Mouse (Mus musculus) intestine, postnatal 0 days (tissue): Measurements from ENCODE around the gene Pnn. TPM values are rescaled to one million over a fixed set of nuclear protein-coding genes. Genes with fewer than 3 reads are reported as not detected.
A peak's percentile ranks its signal among the peaks of the same experiment; 100 is the strongest.

ENCODE experiments used
- ATAC-seq: fragments of 200-750 bp; cut with Nextera tagmentation; 2 replicates; pipeline ENCODE4 v1.8.0; 2017; ENCODE audit warnings: mild to moderate bottlenecking, moderate TSS enrichment, moderate library complexity
- H3K27ac ChIP-seq: fragments of 300-500 bp; sonication (generic); 2 replicates; pipeline ENCODE4 v1.5.1; 2014; ENCODE audit warnings: mild to moderate bottlenecking, low read depth, low read length, moderate library complexity
- H3K27me3 ChIP-seq: fragments of 300-500 bp; sonication (generic); replicated peaks from 2 replicates; pipeline ENCODE4 v1.6.1; 2014; ENCODE audit warnings: low read length, mixed read lengths; ENCODE audit not compliant: control insufficient read depth, insufficient read depth
- H3K36me3 ChIP-seq: fragments of 300-500 bp; sonication (generic); 2 replicates; pipeline ENCODE4 v1.6.1; 2014; ENCODE audit warnings: mild to moderate bottlenecking, moderate library complexity; ENCODE audit not compliant: control insufficient read depth, insufficient read depth
- H3K4me1 ChIP-seq: fragments of 300-500 bp; sonication (generic); replicated peaks from 2 replicates; pipeline ENCODE4 v1.6.1; 2014; ENCODE audit warnings: antibody characterized with exemption, low read length, mixed read lengths; ENCODE audit not compliant: control insufficient read depth, insufficient read depth
- H3K4me2 ChIP-seq: fragments of 300-500 bp; sonication (generic); replicated peaks from 2 replicates; pipeline ENCODE4 v1.6.1; 2014; ENCODE audit warnings: low read depth, mild to moderate bottlenecking, moderate library complexity
- H3K4me3 ChIP-seq: fragments of 300-500 bp; sonication (generic); 2 replicates; pipeline ENCODE4 v1.5.1; 2014; ENCODE audit warnings: low read depth, low read length
- H3K9ac ChIP-seq: fragments of 300-500 bp; sonication (generic); 2 replicates; pipeline ENCODE4 v1.6.1; 2014; ENCODE audit warnings: mild to moderate bottlenecking, low read depth, low read length
- H3K9me3 ChIP-seq: fragments of 300-500 bp; sonication (generic); 2 replicates; pipeline ENCODE4 v1.6.1; 2016; ENCODE audit warnings: mixed run types; ENCODE audit not compliant: control insufficient read depth
- CTCF ChIP-seq: sonication (generic); IDR thresholded peaks from 2 replicates; pipeline ENCODE4 v1.5.1; 2016; ENCODE audit warnings: low read depth, mild to moderate bottlenecking, control low read depth, antibody characterized with exemption, moderate library complexity
- WGBS: fragments of 180-500 bp; shearing (Covaris S2); extraction: QIAGEN DNeasy Blood & Tissue Kit; methylation state at CpG from one replicate; pipeline ENCODE4 v1.1.7; 2014; 5-methylcytosine and 5-hydroxymethylcytosine counted together
- polyA plus RNA-seq: library from polyadenylated mRNA; unstranded; fragments of >200 nt; fragmentation: Nextera tagmentation; extraction: Ambion mirVana; gene quantifications from 2 replicates; pipeline ENCODE4 v1.2.1, GENCODE M21; 2015

Pnn gene
- polyA plus RNA-seq, 1 experiment from 2014 or later = 27.1 TPM

GRCm38 (mm10) chr12:59067095-59067494, 411 bp downstream of the Pnn start:
- H3K27me3 ChIP-seq = no peaks in the 10 kb centered on the region
- peak overlapping the region; percentile 99 for H3K4me3 ChIP-seq
- ATAC-seq = peak; percentile 62
- H3K4me2 ChIP-seq = peak overlapping the region; percentile 77
- H3K4me1 ChIP-seq = 0 out of 2 replicates have a peak, but pooled peaks cover 3% of the 10 kb centered on the region
- TF ChIP-seq CTCF = no peak
- H3K27ac ChIP-seq = peak overlapping the region; percentile 92
- peak overlapping the region; percentile 97 for H3K9ac ChIP-seq
- H3K36me3 ChIP-seq = peaks cover 39% of the 10 kb centered on the region
- H3K9me3 ChIP-seq = no peaks in the 10 kb centered on the region
- WGBS = under 1% methylated on average over 39 of the region's 41 CpGs

GRCm38 (mm10) chr12:59068791-59069190, 2.1 kb downstream of the Pnn start:
- Histone ChIP-seq H3K9ac (no peak overlapping the region), H3K4me2 (no peak overlapping the region), H3K4me1 (0 out of 2 replicates have a peak, but pooled peaks cover 3% of the 10 kb centered on the region), H3K27me3 (no peaks in the 10 kb centered on the region), H3K4me3 (no peak overlapping the region), H3K36me3 (peaks cover 46% of the 10 kb centered on the region), H3K9me3 (no peaks in the 10 kb centered on the region), H3K27ac (no peak overlapping the region)
- ATAC-seq = no peak
- TF ChIP-seq CTCF = no peak
- WGBS = 94% methylated on average over 13 of the region's 13 CpGs

DNA sequence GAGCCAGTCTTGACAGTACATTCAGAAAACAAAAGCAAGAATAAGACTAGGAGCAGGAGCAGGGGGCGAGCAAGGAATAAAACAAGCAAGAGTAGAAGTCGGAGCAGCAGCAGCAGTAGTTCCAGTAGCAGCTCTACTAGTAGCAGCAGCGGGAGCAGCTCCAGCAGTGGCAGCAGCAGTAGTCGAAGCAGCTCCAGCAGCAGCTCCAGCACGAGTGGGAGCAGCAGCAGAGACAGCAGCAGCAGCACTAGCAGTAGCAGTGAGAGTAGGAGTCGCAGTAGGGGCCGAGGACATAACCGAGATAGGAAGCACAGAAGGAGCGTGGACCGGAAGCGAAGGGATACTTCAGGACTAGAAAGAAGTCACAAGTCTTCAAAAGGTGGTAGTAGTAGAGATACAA, 5.6 kb downstream of the Pnn start:
- no peaks in the 10 kb centered on the region for H3K27me3 ChIP-seq
- H3K9me3 ChIP-seq = no peaks in the 10 kb centered on the region
- no peaks in the 10 kb centered on the region for H3K4me1 ChIP-seq
- H3K4me3 ChIP-seq = no peak overlapping the region
- no peak for ATAC-seq
- H3K27ac ChIP-seq = peak overlapping the region; percentile 7; the same call in 1 of the 2 replicates
- TF ChIP-seq CTCF = no peak
- no peak overlapping the region for H3K9ac ChIP-seq
- WGBS = 92% methylated on average over 11 of the region's 11 CpGs
- H3K36me3 ChIP-seq = peaks cover 53% of the 10 kb centered on the region
- H3K4me2 ChIP-seq = no peak overlapping the region

GRCm38 (mm10) chr12:59074052-59074451, 7.4 kb downstream of the Pnn start:
- no peaks in the 10 kb centered on the region for H3K27me3 ChIP-seq
- ATAC-seq = no peak
- no peak overlapping the region for H3K4me3 ChIP-seq
- 85% methylated on average over 3 of the region's 3 CpGs for WGBS
- peaks cover 42% of the 10 kb centered on the region for H3K36me3 ChIP-seq
- H3K27ac ChIP-seq = no peak overlapping the region
- no peak for TF ChIP-seq CTCF
- H3K4me1 ChIP-seq = no peaks in the 10 kb centered on the region
- H3K9me3 ChIP-seq = no peaks in the 10 kb centered on the region
- H3K9ac ChIP-seq = no peak overlapping the region
- no peak overlapping the region for H3K4me2 ChIP-seq

DNA sequence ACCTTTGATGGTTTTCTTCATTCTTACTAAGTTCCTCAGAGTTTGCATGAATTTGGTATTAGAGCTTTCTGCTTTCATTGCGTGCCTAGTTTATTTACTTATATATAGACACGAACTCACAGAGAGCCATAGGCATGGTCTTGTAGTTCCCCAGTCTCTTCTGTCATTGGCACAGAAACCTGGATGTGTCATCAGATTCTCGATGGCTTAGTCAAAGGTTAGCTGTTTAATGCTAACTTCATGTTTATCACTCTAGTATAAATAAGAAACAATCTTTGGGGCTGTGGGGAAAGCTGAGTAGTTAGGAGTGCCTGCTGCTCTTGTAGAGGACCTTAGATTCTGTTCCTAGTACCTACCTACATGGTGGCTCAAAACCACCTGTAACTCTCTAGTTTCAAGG, 10.3 kb downstream of the Pnn start:
- no peaks in the 10 kb centered on the region for H3K27me3 ChIP-seq
- H3K36me3 ChIP-seq = peaks cover 15% of the 10 kb centered on the region
- ATAC-seq = no peak
- no peaks in the 10 kb centered on the region for H3K4me1 ChIP-seq
- WGBS = 78% methylated on average over 3 of the region's 3 CpGs
- no peak overlapping the region for H3K4me2 ChIP-seq
- no peak for TF ChIP-seq CTCF
- H3K4me3 ChIP-seq = no peak overlapping the region
- H3K9ac ChIP-seq = no peak overlapping the region
- H3K9me3 ChIP-seq = no peaks in the 10 kb centered on the region
- H3K27ac ChIP-seq = no peak overlapping the region

- H3K27ac ChIP-seq = peak overlapping the region; percentile 30
- no peak overlapping the region for H3K9ac ChIP-seq
- peak; percentile 91 for ATAC-seq
- H3K36me3 ChIP-seq = peaks cover 7% of the 10 kb centered on the region; the same call in 1 of the 2 replicates
- H3K27me3 ChIP-seq = no peaks in the 10 kb centered on the region
- no peak overlapping the region for H3K4me3 ChIP-seq
- 45% methylated on average over 3 of the region's 3 CpGs for WGBS
- H3K9me3 ChIP-seq = no peaks in the 10 kb centered on the region
- H3K4me2 ChIP-seq = no peak overlapping the region
- TF ChIP-seq CTCF = no peak
- H3K4me1 ChIP-seq = no peaks in the 10 kb centered on the region
Observed at GRCm38 (mm10) chr12:59077883-59078282, 11.2 kb downstream of the Pnn start.

GRCm38 (mm10) chr12:59080461-59080860, 13.8 kb downstream of the Pnn start:
- Histone ChIP-seq H3K4me3 (no peak overlapping the region), H3K9me3 (no peaks in the 10 kb centered on the region), H3K4me1 (no peaks in the 10 kb centered on the region), H3K27me3 (no peaks in the 10 kb centered on the region), H3K36me3 (no peaks in the 10 kb centered on the region), H3K4me2 (no peak overlapping the region), H3K27ac (no peak overlapping the region), H3K9ac (no peak overlapping the region)
- no peak for TF ChIP-seq CTCF
- no peak for ATAC-seq
- WGBS = 83% methylated on average over 4 of the region's 4 CpGs
